Mouse (Mus musculus): Measurements from ENCODE around the gene Gm21976. TPM values are rescaled to one million over a fixed set of nuclear protein-coding genes. Genes with fewer than 3 reads are reported as not detected.

Gene Gm21976
- polyA plus RNA-seq, 1 experiment: not detected

- Histone ChIP-seq H3K4me3 (ENCODE audit: insufficient read depth, low read depth, low read length) (no peak overlapping the region), H3K27ac (replicated peaks; ENCODE audit: low read depth, low read length) (no peak overlapping the region), H3K4me1 (ENCODE audit: control insufficient read depth, insufficient read depth, insufficient read length, low read length) (peaks cover 4% of the 10 kb centered on the region)
These were observed 35.4 kb downstream of the Gm21976 start for GRCm38 (mm10) chr13:98315124-98315523.

GRCm38 (mm10) chr13:98316140-98316479 lies 36.4 kb downstream of the Gm21976 start:
- Histone ChIP-seq H3K4me3 (ENCODE audit: insufficient read depth, low read depth, low read length) (peak overlapping the region; percentile 91), H3K27ac (replicated peaks; ENCODE audit: low read depth, low read length) (no peak overlapping the region), H3K4me1 (ENCODE audit: control insufficient read depth, insufficient read depth, insufficient read length, low read length) (peaks cover 4% of the 10 kb centered on the region)

GRCm38 (mm10) chr13:98316480-98317245 lies 37.0 kb downstream of the Gm21976 start, which contains the start of gene Btf3:
Gene Btf3 (minus strand): TSS chr13:98317006.
- Histone ChIP-seq H3K4me3 (ENCODE audit: insufficient read depth, low read depth, low read length) (peak within 1 kb of the TSS; percentile 91), H3K27ac (replicated peaks; ENCODE audit: low read depth, low read length) (peak within 1 kb of the TSS; percentile 84), H3K4me1 (ENCODE audit: control insufficient read depth, insufficient read depth, insufficient read length, low read length) (peaks cover 4% of the 10 kb centered on the region)

GRCm38 (mm10) chr13:98317246-98317677 lies 37.6 kb downstream of the Gm21976 start:
- H3K4me1 ChIP-seq (ENCODE audit: control insufficient read depth, insufficient read depth, insufficient read length, low read length): peaks cover 4% of the 10 kb centered on the region
- peak overlapping the region; percentile 84 for H3K27ac ChIP-seq (replicated peaks; ENCODE audit: low read depth, low read length)
- peak overlapping the region; percentile 91 for H3K4me3 ChIP-seq (ENCODE audit: insufficient read depth, low read depth, low read length)

GRCm38 (mm10) chr13:98317911-98318310 lies 38.2 kb downstream of the Gm21976 start:
- Histone ChIP-seq H3K27ac (replicated peaks; ENCODE audit: low read depth, low read length) (no peak overlapping the region), H3K4me3 (ENCODE audit: insufficient read depth, low read depth, low read length) (no peak overlapping the region), H3K4me1 (ENCODE audit: control insufficient read depth, insufficient read depth, insufficient read length, low read length) (peaks cover 4% of the 10 kb centered on the region)

- Histone ChIP-seq H3K4me1 (ENCODE audit: control insufficient read depth, insufficient read depth, insufficient read length, low read length) (no peaks in the 10 kb centered on the region), H3K27ac (replicated peaks; ENCODE audit: low read depth, low read length) (no peak overlapping the region), H3K4me3 (ENCODE audit: insufficient read depth, low read depth, low read length) (no peak overlapping the region)
These were observed 45.3 kb downstream of the Gm21976 start for GRCm38 (mm10) chr13:98325034-98325433.

- H3K27ac ChIP-seq (replicated peaks; ENCODE audit: low read depth, low read length): no peak overlapping the region
- no peaks in the 10 kb centered on the region for H3K4me1 ChIP-seq (ENCODE audit: control insufficient read depth, insufficient read depth, insufficient read length, low read length)
- no peak overlapping the region for H3K4me3 ChIP-seq (ENCODE audit: insufficient read depth, low read depth, low read length)
These were observed 52.4 kb downstream of the Gm21976 start for GRCm38 (mm10) chr13:98332106-98332505.

GRCm38 (mm10) chr13:98336205-98336604 lies 56.5 kb downstream of the Gm21976 start:
- H3K4me1 ChIP-seq (ENCODE audit: control insufficient read depth, insufficient read depth, insufficient read length, low read length): no peaks in the 10 kb centered on the region
- no peak overlapping the region for H3K4me3 ChIP-seq (ENCODE audit: insufficient read depth, low read depth, low read length)
- no peak overlapping the region for H3K27ac ChIP-seq (replicated peaks; ENCODE audit: low read depth, low read length)

- Histone ChIP-seq H3K4me3 (ENCODE audit: insufficient read depth, low read depth, low read length) (no peak overlapping the region), H3K27ac (replicated peaks; ENCODE audit: low read depth, low read length) (no peak overlapping the region), H3K4me1 (ENCODE audit: control insufficient read depth, insufficient read depth, insufficient read length, low read length) (no peaks in the 10 kb centered on the region)
These were observed 60.8 kb downstream of the Gm21976 start for GRCm38 (mm10) chr13:98340506-98340905.

GRCm38 (mm10) chr13:98349491-98349890 lies 69.8 kb downstream of the Gm21976 start:
- Histone ChIP-seq H3K4me3 (ENCODE audit: insufficient read depth, low read depth, low read length) (no peak overlapping the region), H3K27ac (replicated peaks; ENCODE audit: low read depth, low read length) (no peak overlapping the region), H3K4me1 (ENCODE audit: control insufficient read depth, insufficient read depth, insufficient read length, low read length) (peaks cover 4% of the 10 kb centered on the region; the same call in 1 of the 2 replicates)

GRCm38 (mm10) chr13:98351527-98351926 lies 71.8 kb downstream of the Gm21976 start:
- Histone ChIP-seq H3K4me3 (ENCODE audit: insufficient read depth, low read depth, low read length) (no peak overlapping the region), H3K4me1 (ENCODE audit: control insufficient read depth, insufficient read depth, insufficient read length, low read length) (peaks cover 7% of the 10 kb centered on the region; the same call in 1 of the 2 replicates), H3K27ac (replicated peaks; ENCODE audit: low read depth, low read length) (no peak overlapping the region)

GRCm38 (mm10) chr13:98352381-98352975 lies 72.8 kb downstream of the Gm21976 start:
- Histone ChIP-seq H3K27ac (replicated peaks; ENCODE audit: low read depth, low read length) (no peak overlapping the region), H3K4me1 (ENCODE audit: control insufficient read depth, insufficient read depth, insufficient read length, low read length) (peaks cover 7% of the 10 kb centered on the region; the same call in 1 of the 2 replicates)

GRCm38 (mm10) chr13:98353709-98354089 lies 74.0 kb downstream of the Gm21976 start:
- Histone ChIP-seq H3K4me1 (ENCODE audit: control insufficient read depth, insufficient read depth, insufficient read length, low read length) (peaks cover 7% of the 10 kb centered on the region; the same call in 1 of the 2 replicates), H3K4me3 (ENCODE audit: insufficient read depth, low read depth, low read length) (peak overlapping the region; percentile 58), H3K27ac (replicated peaks; ENCODE audit: low read depth, low read length) (no peak overlapping the region)

More at GRCm38 (mm10) chr13:98352381-98352975, 72.8 kb downstream of the Gm21976 start:
- H3K4me3 ChIP-seq (ENCODE audit: insufficient read depth, low read depth, low read length): no peak overlapping the region

GRCm38 (mm10) chr13:98354090-98354801 lies 74.6 kb downstream of the Gm21976 start, which contains the start of gene Foxd1:
Gene Foxd1 (plus strand): TSS chr13:98354242.
- H3K27ac ChIP-seq (replicated peaks; ENCODE audit: low read depth, low read length): no peak within 1 kb of the TSS
- peak within 1 kb of the TSS; percentile 58 for H3K4me3 ChIP-seq (ENCODE audit: insufficient read depth, low read depth, low read length)
- H3K4me1 ChIP-seq (ENCODE audit: control insufficient read depth, insufficient read depth, insufficient read length, low read length): peaks cover 7% of the 10 kb centered on the region; the same call in 1 of the 2 replicates

GRCm38 (mm10) chr13:98354871-98355558 lies 75.3 kb downstream of the Gm21976 start:
- peaks cover 7% of the 10 kb centered on the region; the same call in 1 of the 2 replicates for H3K4me1 ChIP-seq (ENCODE audit: control insufficient read depth, insufficient read depth, insufficient read length, low read length)
- no peak overlapping the region for H3K27ac ChIP-seq (replicated peaks; ENCODE audit: low read depth, low read length)
- H3K4me3 ChIP-seq (ENCODE audit: insufficient read depth, low read depth, low read length): peak overlapping the region; percentile 58

All from brown adipose tissue, adult 24 weeks (tissue).